Mouse (Mus musculus) midbrain, embryonic 11.5 days (tissue): ENCODE measurements around the gene Zfp683. TPM values are rescaled to one million over a fixed set of nuclear protein-coding genes. Genes with fewer than 3 reads are reported as not detected.

Experiments
- ATAC-seq: fragments of 200-750 bp; cut with Nextera tagmentation; 2 replicates; pipeline ENCODE4 v1.8.0; 2017; ENCODE audit warnings: moderate TSS enrichment, moderate library complexity; ENCODE audit not compliant: low FRiP score
- DNase-seq: peaks from one replicate; pipeline ENCODE4 v3.0.0; 2015; ENCODE audit warnings: low spot score; ENCODE audit errors: missing footprints
- H3K27ac ChIP-seq: fragments of 300-500 bp; sonication (generic); 2 replicates; pipeline ENCODE4 v1.5.1; 2014; ENCODE audit warnings: low read depth, low read length
- H3K27me3 ChIP-seq: fragments of 300-500 bp; sonication (generic); 2 replicates; pipeline ENCODE4 v1.6.1; 2014; ENCODE audit warnings: mild to moderate bottlenecking, low read length, moderate library complexity, mixed read lengths; ENCODE audit not compliant: control insufficient read depth, insufficient read depth
- H3K36me3 ChIP-seq: fragments of 300-500 bp; sonication (generic); 2 replicates; pipeline ENCODE4 v1.6.1; 2014; ENCODE audit warnings: mild to moderate bottlenecking, low read length, moderate library complexity, mixed read lengths; ENCODE audit not compliant: control insufficient read depth, insufficient read depth
- H3K4me1 ChIP-seq: fragments of 300-500 bp; sonication (generic); 2 replicates; pipeline ENCODE4 v1.6.1; 2014; ENCODE audit warnings: low read length; ENCODE audit not compliant: control insufficient read depth, insufficient read depth
- H3K4me2 ChIP-seq: fragments of 300-500 bp; sonication (generic); 2 replicates; pipeline ENCODE4 v1.6.1; 2014; ENCODE audit warnings: mild to moderate bottlenecking, moderate library complexity
- H3K4me3 ChIP-seq: fragments of 300-500 bp; sonication (generic); 2 replicates; pipeline ENCODE4 v1.5.1; 2014; ENCODE audit warnings: low read depth, low read length
- H3K9ac ChIP-seq: fragments of 300-500 bp; sonication (generic); 2 replicates; pipeline ENCODE4 v1.6.1; 2014; ENCODE audit warnings: low read length
- H3K9me3 ChIP-seq: fragments of 300-500 bp; sonication (generic); 2 replicates; pipeline ENCODE4 v1.6.1; 2016; ENCODE audit warnings: low read length; ENCODE audit not compliant: control insufficient read depth
- WGBS: fragments of 180-500 bp; shearing (Covaris S2); extraction: QIAGEN DNeasy Blood & Tissue Kit; methylation state at CpG from one replicate; pipeline ENCODE4 v1.1.7; 2014; 5-methylcytosine and 5-hydroxymethylcytosine counted together
- polyA plus RNA-seq: library from polyadenylated mRNA; unstranded; fragments of >200 nt; fragmentation: Nextera tagmentation; extraction: Ambion mirVana; gene quantifications from 2 replicates; pipeline ENCODE4 v1.2.1, GENCODE M21; 2014

Gene Zfp683
- polyA plus RNA-seq, 1 experiment from 2014 or later, result not detected

DNA sequence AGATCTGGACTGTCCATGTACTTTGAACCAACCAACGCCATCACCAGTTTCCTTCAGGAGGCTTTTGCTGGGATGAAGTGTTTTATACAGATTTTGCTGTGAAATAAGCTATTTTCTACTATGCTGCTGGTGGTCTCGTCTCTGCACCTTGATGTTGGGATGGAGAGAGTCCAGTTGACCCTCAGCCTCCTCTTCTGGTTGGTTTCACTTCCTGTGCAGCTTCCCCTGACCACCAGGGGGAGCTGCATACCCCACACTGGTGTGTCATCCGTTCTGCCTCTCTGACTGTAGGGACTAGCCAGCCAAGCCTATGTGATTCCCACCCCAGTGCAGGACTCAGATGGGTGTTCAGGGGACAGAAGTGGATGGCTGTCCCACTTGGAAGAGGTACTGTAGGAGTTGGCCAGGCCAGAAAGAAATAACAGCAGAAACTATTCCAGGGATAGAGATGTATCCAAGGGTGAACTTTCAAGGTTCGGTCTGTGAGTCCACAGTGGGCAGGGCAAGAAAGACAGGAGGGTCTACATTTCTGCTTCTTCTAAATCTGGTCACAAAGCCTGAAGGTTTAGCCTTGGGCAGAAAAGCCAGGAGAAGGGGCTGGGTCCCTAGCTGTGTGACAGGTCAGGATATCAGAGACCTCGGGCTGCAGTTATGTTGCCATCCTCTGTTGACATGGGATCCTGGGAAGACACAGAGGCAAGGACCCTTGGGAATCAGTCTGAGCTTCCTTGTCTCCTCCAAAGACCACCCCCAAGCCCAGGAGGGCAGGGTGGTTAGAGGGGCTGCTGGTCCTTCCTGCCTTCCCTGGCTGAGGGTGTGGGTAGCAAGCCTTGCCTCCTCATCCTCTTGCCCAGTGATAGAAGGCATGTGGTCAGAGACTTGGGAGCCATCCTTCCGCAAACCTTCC lies 39.0 kb downstream of the Zfp683 start:
- no peaks in the 10 kb centered on the region for H3K4me1 ChIP-seq
- WGBS, result 72% methylated on average over 6 of the region's 6 CpGs
- no peak overlapping the region for H3K4me3 ChIP-seq
- H3K36me3 ChIP-seq, result no peaks in the 10 kb centered on the region
- DNase-seq (peak; percentile 88), ATAC-seq (no peak)
- no peaks in the 10 kb centered on the region for H3K9me3 ChIP-seq
- no peak overlapping the region for H3K9ac ChIP-seq
- H3K27me3 ChIP-seq, result no peaks in the 10 kb centered on the region
- H3K4me2 ChIP-seq, result no peak overlapping the region
- no peak overlapping the region for H3K27ac ChIP-seq

DNA sequence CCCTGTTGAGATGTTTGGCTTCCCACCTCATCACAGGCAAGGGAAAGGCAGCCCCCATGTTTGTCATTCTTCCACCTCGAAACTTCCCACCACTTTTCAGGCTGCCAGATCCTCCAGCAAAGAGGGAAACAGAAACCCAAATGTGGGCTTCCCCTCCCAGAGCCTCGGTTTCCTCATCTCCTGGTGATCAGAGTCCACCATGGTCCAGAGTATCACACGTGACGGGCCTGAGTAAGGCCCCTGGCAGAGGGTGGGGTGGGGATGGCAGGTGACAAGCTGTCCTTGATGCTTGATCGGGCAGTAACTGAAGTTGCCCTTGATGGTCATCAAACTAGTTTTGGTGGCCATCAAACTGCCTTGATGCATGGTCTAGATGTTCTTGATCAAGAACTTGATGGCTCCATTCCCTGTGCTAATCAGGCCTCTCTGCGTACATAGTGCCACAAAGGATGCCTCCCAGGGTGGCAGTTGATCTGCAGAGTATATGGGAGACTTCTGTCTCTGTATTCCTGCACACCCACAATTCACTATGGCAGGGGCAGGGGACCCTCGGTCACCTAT lies 40.4 kb downstream of the Zfp683 start:
- no peaks in the 10 kb centered on the region for H3K36me3 ChIP-seq
- no peak overlapping the region for H3K4me3 ChIP-seq
- 87% methylated on average over 7 of the region's 7 CpGs for WGBS
- H3K4me1 ChIP-seq, result no peaks in the 10 kb centered on the region
- DNase-seq (no peak), ATAC-seq (no peak)
- H3K4me2 ChIP-seq, result no peak overlapping the region
- H3K27me3 ChIP-seq, result no peaks in the 10 kb centered on the region
- no peaks in the 10 kb centered on the region for H3K9me3 ChIP-seq
- no peak overlapping the region for H3K9ac ChIP-seq
- H3K27ac ChIP-seq, result no peak overlapping the region

DNA sequence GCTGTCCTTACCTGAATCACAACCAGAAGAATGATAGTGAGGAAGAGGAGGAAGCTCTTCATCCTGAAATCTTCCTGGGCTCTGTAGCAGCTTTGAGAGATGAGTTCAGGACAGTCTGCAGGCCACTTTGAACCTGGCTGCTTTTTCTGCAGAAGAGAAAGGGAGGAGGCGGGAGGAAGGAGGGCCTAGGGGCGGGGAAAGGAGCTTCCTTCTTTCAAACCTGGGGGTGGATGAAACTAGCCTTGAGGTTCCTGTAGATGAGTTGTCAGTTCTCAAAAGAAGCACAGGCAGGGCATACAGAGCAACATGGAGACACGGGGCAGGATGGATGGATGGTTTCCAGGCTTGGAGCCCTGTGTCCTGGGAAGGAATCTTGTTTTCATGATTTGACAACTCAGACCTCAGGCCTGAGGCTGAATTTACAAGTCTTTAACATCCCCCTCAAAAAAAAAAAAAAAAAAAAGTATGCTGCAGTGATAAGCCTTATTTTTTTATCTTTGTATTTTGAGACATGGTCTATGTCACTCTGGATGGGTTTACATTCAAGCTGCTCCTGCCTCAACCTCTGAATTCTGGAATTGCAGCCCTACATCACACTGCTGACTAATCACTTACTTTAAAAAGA lies 41.4 kb downstream of the Zfp683 start, which contains the start of gene Cd52:
Gene Cd52 (minus strand): TSS at position 160 of the 625 bp plus-strand sequence.
- no peak for DNase-seq
- H3K9ac ChIP-seq, result no peak within 1 kb of the TSS
- H3K4me2 ChIP-seq, result no peak within 1 kb of the TSS
- ATAC-seq, result no peak
- H3K4me3 ChIP-seq, result no peak within 1 kb of the TSS
- no peaks in the 10 kb centered on the region for H3K4me1 ChIP-seq
- no peaks in the 10 kb centered on the region for H3K9me3 ChIP-seq
- no peak within 1 kb of the TSS for H3K27ac ChIP-seq
- no peaks in the 10 kb centered on the region for H3K36me3 ChIP-seq
- 50% methylated on average over 3 of the region's 3 CpGs for WGBS
- H3K27me3 ChIP-seq, result no peaks in the 10 kb centered on the region

DNA sequence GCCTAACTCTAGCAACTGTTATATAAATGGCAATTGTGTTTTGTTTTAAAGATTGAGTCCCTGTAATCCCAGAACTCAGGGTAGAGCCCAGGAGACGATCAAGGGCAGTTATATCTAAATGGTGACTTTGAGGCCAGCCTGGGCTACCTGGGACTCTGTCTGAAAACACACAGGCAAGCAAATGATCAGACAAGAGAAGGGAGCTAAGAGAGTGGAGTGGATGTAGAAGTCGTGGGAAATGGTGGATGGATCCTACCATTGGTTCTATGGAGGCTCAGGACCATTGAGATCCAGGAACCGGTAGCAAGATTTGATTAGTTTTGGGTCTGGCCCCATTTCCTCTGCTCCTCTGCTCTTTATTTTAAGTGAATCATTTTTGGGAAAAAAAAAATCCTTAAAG lies 42.5 kb downstream of the Zfp683 start:
- Histone ChIP-seq H3K4me2 (no peak overlapping the region), H3K9ac (no peak overlapping the region), H3K9me3 (no peaks in the 10 kb centered on the region), H3K4me1 (no peaks in the 10 kb centered on the region), H3K27ac (no peak overlapping the region), H3K4me3 (no peak overlapping the region), H3K27me3 (no peaks in the 10 kb centered on the region), H3K36me3 (no peaks in the 10 kb centered on the region)
- 87% methylated on average over 3 of the region's 3 CpGs for WGBS
- DNase-seq, result no peak
- no peak for ATAC-seq

DNA sequence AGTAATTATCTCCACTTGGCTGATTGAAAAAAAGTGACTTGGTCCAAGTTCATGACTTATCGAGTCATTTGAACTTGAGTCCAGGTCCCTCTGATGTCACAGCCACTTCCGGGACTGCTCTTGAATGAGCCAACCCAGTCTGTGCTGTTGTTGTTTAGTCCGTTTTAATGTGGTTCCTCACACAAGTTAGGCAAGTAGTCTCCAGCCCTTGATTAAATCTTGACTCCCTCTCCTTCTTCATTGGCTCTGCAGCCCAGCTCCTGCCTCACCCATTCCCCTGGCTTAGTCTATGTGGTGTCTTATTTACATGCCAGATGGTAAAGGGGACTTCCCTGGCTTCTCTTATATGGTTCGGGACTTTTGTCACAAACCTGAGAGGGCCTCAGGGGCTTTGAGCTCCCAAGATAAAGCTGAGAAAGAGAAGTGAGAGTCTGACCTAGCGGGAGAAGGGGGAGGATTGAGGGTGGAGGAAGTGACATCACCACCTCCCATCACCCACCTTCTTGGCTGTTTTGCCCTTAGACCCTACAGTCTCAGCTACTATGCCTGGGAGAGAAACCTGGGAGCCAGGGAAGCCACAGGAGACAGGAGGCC lies 43.5 kb downstream of the Zfp683 start:
- no peak overlapping the region for H3K9ac ChIP-seq
- H3K4me2 ChIP-seq, result no peak overlapping the region
- WGBS, result 81% methylated on average over 5 of the region's 5 CpGs
- H3K27ac ChIP-seq, result no peak overlapping the region
- no peak for DNase-seq
- no peaks in the 10 kb centered on the region for H3K4me1 ChIP-seq
- H3K9me3 ChIP-seq, result no peaks in the 10 kb centered on the region
- H3K36me3 ChIP-seq, result no peaks in the 10 kb centered on the region
- H3K4me3 ChIP-seq, result no peak overlapping the region
- no peaks in the 10 kb centered on the region for H3K27me3 ChIP-seq
- no peak for ATAC-seq

DNA sequence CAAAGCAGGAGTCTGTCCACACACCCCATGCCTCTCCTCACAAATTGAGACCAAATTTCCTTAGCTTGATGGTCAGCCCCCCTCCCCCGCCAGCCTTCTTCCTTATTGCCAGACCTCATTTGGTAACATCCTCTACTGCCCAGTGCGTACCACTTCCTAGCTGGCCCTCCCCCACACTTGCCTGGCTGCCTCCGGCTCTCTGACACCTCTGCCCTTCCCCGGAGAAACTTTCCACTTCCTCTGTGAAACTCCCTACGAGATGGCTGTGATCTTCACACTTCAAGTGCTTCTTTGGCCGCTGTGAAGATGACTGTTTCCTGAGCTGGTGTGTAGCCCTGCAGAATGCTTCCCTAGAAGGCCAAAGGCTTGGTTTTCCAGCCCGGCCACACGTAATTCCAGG lies 45.0 kb downstream of the Zfp683 start:
- no peaks in the 10 kb centered on the region for H3K36me3 ChIP-seq
- H3K4me1 ChIP-seq, result no peaks in the 10 kb centered on the region
- ATAC-seq (no peak), DNase-seq (no peak)
- no peak overlapping the region for H3K27ac ChIP-seq
- H3K4me3 ChIP-seq, result no peak overlapping the region
- no peak overlapping the region for H3K4me2 ChIP-seq
- no peak overlapping the region for H3K9ac ChIP-seq
- WGBS, result 81% methylated on average over 8 of the region's 8 CpGs
- H3K9me3 ChIP-seq, result no peaks in the 10 kb centered on the region
- H3K27me3 ChIP-seq, result no peaks in the 10 kb centered on the region

DNA sequence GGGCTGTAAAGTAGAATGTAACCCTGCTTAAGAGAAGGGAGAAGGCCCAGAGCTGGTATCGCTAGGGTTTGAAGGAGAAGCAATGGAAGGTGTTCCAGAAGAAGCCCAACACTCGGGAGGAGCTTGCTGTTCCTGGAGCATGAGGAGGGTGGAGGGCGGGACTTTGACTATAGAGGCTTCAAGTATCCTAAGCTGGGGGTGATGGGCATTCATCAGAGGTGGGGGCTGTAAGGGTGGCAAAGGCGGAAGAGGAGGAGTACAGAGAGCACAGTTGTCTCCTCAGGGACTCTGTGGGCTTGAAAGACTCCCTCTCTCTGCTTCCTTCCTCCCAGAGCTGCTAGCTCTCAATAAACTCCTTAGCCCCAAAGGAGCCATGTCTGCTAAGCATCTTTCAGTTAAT lies 46.6 kb downstream of the Zfp683 start:
- no peak overlapping the region for H3K4me2 ChIP-seq
- no peaks in the 10 kb centered on the region for H3K27me3 ChIP-seq
- no peak overlapping the region for H3K9ac ChIP-seq
- H3K4me1 ChIP-seq, result no peaks in the 10 kb centered on the region
- no peaks in the 10 kb centered on the region for H3K36me3 ChIP-seq
- ATAC-seq (no peak), DNase-seq (no peak)
- H3K9me3 ChIP-seq, result no peaks in the 10 kb centered on the region
- WGBS, result 77% methylated on average over 4 of the region's 4 CpGs
- no peak overlapping the region for H3K27ac ChIP-seq
- H3K4me3 ChIP-seq, result no peak overlapping the region

DNA sequence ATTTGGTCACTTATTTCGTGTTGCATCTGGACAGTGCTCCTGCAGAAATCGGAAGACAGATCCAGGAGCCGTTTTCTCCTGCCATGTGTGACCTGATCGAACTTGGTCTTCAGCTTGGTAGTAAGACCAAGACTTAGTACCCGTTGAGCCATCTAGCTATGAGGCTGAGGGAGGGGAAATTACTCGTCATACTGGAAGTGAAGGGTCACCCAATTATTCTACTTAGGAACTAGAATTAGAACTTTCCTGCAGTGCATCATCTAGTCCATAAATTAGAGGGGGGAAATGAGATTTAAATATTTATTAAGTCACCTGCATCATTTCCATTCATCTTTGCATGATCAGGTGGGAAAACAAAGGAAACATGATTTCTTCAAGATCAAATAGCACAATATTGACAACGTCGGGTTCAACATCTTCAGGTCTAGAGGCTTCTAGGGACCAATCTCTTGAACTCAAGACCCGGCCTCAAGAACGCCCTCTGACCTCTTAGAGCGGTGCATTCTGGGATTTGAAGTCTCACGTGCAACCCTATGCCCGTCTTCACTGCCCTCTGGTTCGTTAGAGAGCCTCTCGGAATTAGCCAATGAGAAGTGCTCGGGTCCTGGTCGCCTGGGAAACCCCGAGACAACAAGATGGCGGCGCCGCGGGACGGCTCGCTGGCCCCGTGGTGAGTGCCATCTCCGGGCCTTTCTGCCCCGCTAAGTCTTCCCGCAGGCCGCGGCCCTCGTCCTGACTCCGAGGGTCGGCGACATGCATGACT lies 48.5 kb downstream of the Zfp683 start, which contains the start of gene Ubxn11:
Gene Ubxn11 (plus strand): TSS at position 592 of the 763 bp plus-strand sequence.
- WGBS, result 18% methylated on average over 34 of the region's 34 CpGs
- peak within 1 kb of the TSS; percentile 74 for H3K4me3 ChIP-seq
- no peaks in the 10 kb centered on the region for H3K36me3 ChIP-seq
- H3K4me1 ChIP-seq, result no peaks in the 10 kb centered on the region
- H3K9me3 ChIP-seq, result no peaks in the 10 kb centered on the region
- H3K27me3 ChIP-seq, result no peaks in the 10 kb centered on the region
- H3K4me2 ChIP-seq, result peak within 1 kb of the TSS; percentile 70
- ATAC-seq (peak; percentile 98), DNase-seq (peak; percentile 96)
- no peak within 1 kb of the TSS for H3K27ac ChIP-seq
- H3K9ac ChIP-seq, result peak within 1 kb of the TSS; percentile 70
